Mouse (Mus musculus): ENCODE measurements at regions not wholly inside any gene's neighbourhood (a gene's known extent, or its start where the extent isn't known, plus 50 kb on each side); places are given as distances from the start of the nearest gene placed in this dataset.

DNA sequence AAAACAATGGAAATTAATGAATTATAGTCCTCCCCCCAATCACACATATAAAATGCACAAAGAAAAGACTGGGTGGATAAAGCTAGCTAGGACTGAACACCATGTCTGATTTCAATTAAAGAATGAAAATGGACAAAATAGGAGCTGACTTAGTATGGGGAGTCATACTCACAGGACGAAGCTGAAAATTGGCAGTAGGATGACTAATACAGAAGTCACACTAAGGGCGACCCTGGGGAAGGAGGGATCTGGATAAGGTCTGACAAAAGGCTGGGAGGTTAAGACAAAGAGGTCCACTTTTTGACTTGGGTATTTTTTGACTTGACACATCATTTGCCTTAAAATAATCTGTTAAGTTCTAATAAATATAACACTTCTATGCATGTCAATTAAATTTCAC lies 170.2 kb upstream of the Rfx3 start:
- no peak for TF ChIP-seq CTCF (IDR thresholded peaks at IDR 0.05; ENCODE audit: insufficient read depth, low read depth, low read length)
- TF ChIP-seq POLR2A (IDR thresholded peaks at IDR 0.05; ENCODE audit: insufficient read depth, low read depth, low read length) = no peak
